26 mouse cellular contexts compared by ENCODE assay signal in genomic region chr3:74778337-74778736, GRCm38 (mm10).
DNase-seq lines count a peak whose midpoint lies in the region; ATAC-seq lines count a peak whose summit lies in the region.
"Had no signal": no experiment of that assay in that cellular context is flagged by ENCODE, and none has a peak within 500 bp of the region (broad histone marks: within the 10 kb centered on the region; RNA-seq: fewer than 3 reads in every experiment).

No protein-coding gene starts in this region.

- H3K4me1 ChIP-seq in midbrain, embryonic 14.5 days (ENCODE audit: control insufficient read depth, insufficient read depth, low read length), result no peaks in the 10 kb centered on the region
- no peaks in the 10 kb centered on the region for H3K4me1 ChIP-seq in midbrain, embryonic 13.5 days (replicated peaks)
- H3K4me1 ChIP-seq in neural tube, embryonic 14.5 days (ENCODE audit: control insufficient read depth, insufficient read depth, low read length), result no peaks in the 10 kb centered on the region
- H3K4me1 ChIP-seq: embryonic facial prominence, embryonic 12.5 days; embryonic facial prominence, embryonic 15.5 days had no signal

- no peaks in the 10 kb centered on the region for H3K36me3 ChIP-seq in midbrain, embryonic 14.5 days (ENCODE audit: control insufficient read depth, insufficient read depth, low read length)
- no peaks in the 10 kb centered on the region for H3K36me3 ChIP-seq in midbrain, embryonic 13.5 days
- H3K36me3 ChIP-seq in neural tube, embryonic 14.5 days (ENCODE audit: control insufficient read depth, insufficient read depth, low read length), result no peaks in the 10 kb centered on the region
- H3K36me3 ChIP-seq: embryonic facial prominence, embryonic 12.5 days; embryonic facial prominence, embryonic 15.5 days; G1E had no signal

- WGBS in midbrain, embryonic 14.5 days, result 85% methylated on average over 5 of the region's 5 CpGs
- WGBS in midbrain, embryonic 13.5 days, result 88% methylated on average over 5 of the region's 5 CpGs
- WGBS in neural tube, embryonic 14.5 days, result 66% methylated on average over 5 of the region's 5 CpGs

- no peak overlapping the region for H3K27ac ChIP-seq in midbrain, embryonic 14.5 days (replicated peaks; ENCODE audit: low read depth, low read length)
- no peak overlapping the region for H3K27ac ChIP-seq in midbrain, embryonic 13.5 days
- no peak overlapping the region for H3K27ac ChIP-seq in neural tube, embryonic 14.5 days (ENCODE audit: low read depth, low read length)
- H3K27ac ChIP-seq: embryonic facial prominence, embryonic 12.5 days; embryonic facial prominence, embryonic 15.5 days; hindbrain, embryonic 14.5 days; hindbrain, postnatal 0 days had no signal

- no peak overlapping the region for H3K9ac ChIP-seq in midbrain, embryonic 14.5 days (replicated peaks; ENCODE audit: low read length)
- no peak overlapping the region for H3K9ac ChIP-seq in midbrain, embryonic 13.5 days (replicated peaks)
- no peak overlapping the region for H3K9ac ChIP-seq in neural tube, embryonic 14.5 days (replicated peaks; ENCODE audit: low read depth, low read length)
- H3K9ac ChIP-seq: embryonic facial prominence, embryonic 12.5 days; embryonic facial prominence, embryonic 15.5 days; forebrain, postnatal 0 days; hindbrain, embryonic 14.5 days had no signal

- no peak for ATAC-seq in midbrain, embryonic 14.5 days (ENCODE audit: low FRiP score, low TSS enrichment)
- no peak for ATAC-seq in midbrain, embryonic 13.5 days
- ATAC-seq in neural tube, embryonic 14.5 days (ENCODE audit: low read depth), result peak; percentile 46; the same call in 1 of the 2 replicates
- ATAC-seq: forebrain, embryonic 14.5 days; forebrain, postnatal 0 days; hindbrain, postnatal 0 days; Patski had no signal

- intact Hi-C loops in gastrocnemius, postnatal 14 days (cut with DNase I; ENCODE audit: low total_unique reads), result no loop called here

- no peak overlapping the region for H3K4me3 ChIP-seq in midbrain, embryonic 14.5 days (replicated peaks; ENCODE audit: low read depth, low read length)
- H3K4me3 ChIP-seq in midbrain, embryonic 13.5 days (replicated peaks), result no peak overlapping the region
- H3K4me3 ChIP-seq in neural tube, embryonic 14.5 days (ENCODE audit: low read depth, low read length), result no peak overlapping the region
- H3K4me3 ChIP-seq: embryonic facial prominence, embryonic 12.5 days; embryonic facial prominence, embryonic 15.5 days had no signal

- no peaks in the 10 kb centered on the region for H3K27me3 ChIP-seq in midbrain, embryonic 14.5 days (ENCODE audit: control insufficient read depth, insufficient read depth, low read length)
- H3K27me3 ChIP-seq in midbrain, embryonic 13.5 days, result no peaks in the 10 kb centered on the region
- no peaks in the 10 kb centered on the region for H3K27me3 ChIP-seq in neural tube, embryonic 14.5 days (ENCODE audit: control insufficient read depth, insufficient read depth, low read length)
- H3K27me3 ChIP-seq: CH12.LX; embryonic facial prominence, embryonic 12.5 days; embryonic facial prominence, embryonic 15.5 days; Patski had no signal

- no peaks in the 10 kb centered on the region for H3K9me3 ChIP-seq in midbrain, embryonic 14.5 days (ENCODE audit: control insufficient read depth, low read length)
- H3K9me3 ChIP-seq in midbrain, embryonic 13.5 days, result no peaks in the 10 kb centered on the region
- no peaks in the 10 kb centered on the region for H3K9me3 ChIP-seq in neural tube, embryonic 14.5 days (ENCODE audit: control insufficient read depth, low read length)
- H3K9me3 ChIP-seq: embryonic facial prominence, embryonic 12.5 days; embryonic facial prominence, embryonic 15.5 days; G1E had no signal

- no peak overlapping the region for H3K4me2 ChIP-seq in midbrain, embryonic 14.5 days (ENCODE audit: low read length)
- H3K4me2 ChIP-seq in midbrain, embryonic 13.5 days (replicated peaks), result no peak overlapping the region
- H3K4me2 ChIP-seq in neural tube, embryonic 14.5 days (ENCODE audit: low read depth, low read length), result no peak overlapping the region
- H3K4me2 ChIP-seq: embryonic facial prominence, embryonic 12.5 days; embryonic facial prominence, embryonic 15.5 days; heart, embryonic 11.5 days; hindbrain, embryonic 14.5 days had no signal

- peak; percentile 11 for DNase-seq in midbrain, embryonic 14.5 days
- peak; percentile 2 for DNase-seq in retina, postnatal 1 day
- no peak for DNase-seq in retina, embryonic 14.5 days (ENCODE audit: low spot score)
- DNase-seq in frontal cortex, postnatal 36 days (ENCODE audit: low spot score in 2 of 2), result no peak
- DNase-seq in gastrocnemius, postnatal 14 days, result no peak
- DNase-seq: adrenal gland, postnatal 10 days; adrenal gland, postnatal 36 days; B cell, adult 2 months; cerebellum, adult 11 months; cerebellum, adult 2 months; cerebellum, adult 9-11 months; cerebellum, postnatal 25 days; forebrain, postnatal 0 days; gastrocnemius, postnatal 36 days; heart, adult 11 months had no signal

Comparison
In these comparisons a context has a peak if more than half of its experiments do, and no peak if none do; other contexts are left out.
1. DNase-seq: peak in midbrain, embryonic 14.5 days (single experiment) and retina, postnatal 1 day (single experiment); none in retina, embryonic 14.5 days (single experiment), frontal cortex, postnatal 36 days (0 of 2) and gastrocnemius, postnatal 14 days (single experiment).